Mouse (Mus musculus): ENCODE results near the gene Gch1. TPM values are rescaled to one million over a fixed set of nuclear protein-coding genes. Genes with fewer than 3 reads are reported as not detected.

The Gch1 gene
- polyA plus RNA-seq, 2 experiments, result 0.99 to 1.3 TPM

DNA sequence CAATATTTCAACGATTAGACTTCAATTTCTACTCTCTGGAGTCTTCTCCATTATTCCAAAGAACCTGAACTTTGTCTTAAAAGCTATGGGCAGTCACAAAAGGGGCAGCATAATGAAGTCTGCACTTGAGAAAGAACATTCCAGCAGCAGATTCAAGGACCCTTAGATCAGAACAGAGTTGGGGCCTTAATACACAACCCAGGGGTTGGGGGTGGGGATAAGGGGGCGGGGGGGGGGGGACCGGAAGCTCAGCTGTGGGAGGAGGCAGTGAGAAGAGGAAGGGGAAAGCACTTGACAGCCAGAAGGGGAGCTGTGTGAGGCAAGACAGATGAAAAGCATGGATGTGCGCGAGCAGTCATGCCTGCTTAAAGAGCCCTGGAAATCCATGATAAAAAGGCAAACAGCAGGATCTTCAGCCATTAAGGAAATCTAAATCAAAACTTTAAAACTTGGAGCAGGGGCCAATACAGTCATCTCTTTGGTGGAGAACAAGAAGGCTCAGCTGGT lies 27.2 kb downstream of the Gch1 start:
- H3K9me3 ChIP-seq (ENCODE audit: control insufficient read depth, low read length), result no peaks in the 10 kb centered on the region
- no peak for TF ChIP-seq POLR2A (IDR thresholded peaks at IDR 0.05; ENCODE audit: borderline replicate concordance, extremely low read depth, insufficient read depth, insufficient read length)
- no peak overlapping the region for H3K27ac ChIP-seq (replicated peaks; ENCODE audit: low read depth, low read length)
- 60% methylated on average over 5 of the region's 5 CpGs for WGBS
- no peak overlapping the region for H3K4me3 ChIP-seq (replicated peaks; ENCODE audit: low read length)
- H3K4me1 ChIP-seq (ENCODE audit: control insufficient read depth, insufficient read depth, low read length), result no peaks in the 10 kb centered on the region
- H3K36me3 ChIP-seq (ENCODE audit: control insufficient read depth, insufficient read depth, low read length), result no peaks in the 10 kb centered on the region
- H3K9ac ChIP-seq (ENCODE audit: low read depth, low read length, severe bottlenecking), result no peak overlapping the region
- DNase-seq (ENCODE audit: low spot score) (no peak), ATAC-seq (ENCODE audit: low FRiP score, low read depth) (no peak)
- no peak overlapping the region for H3K4me2 ChIP-seq (replicated peaks; ENCODE audit: low read depth, low read length, severe bottlenecking)
- no peaks in the 10 kb centered on the region for H3K27me3 ChIP-seq (ENCODE audit: control insufficient read depth, insufficient read depth, low read length)

DNA sequence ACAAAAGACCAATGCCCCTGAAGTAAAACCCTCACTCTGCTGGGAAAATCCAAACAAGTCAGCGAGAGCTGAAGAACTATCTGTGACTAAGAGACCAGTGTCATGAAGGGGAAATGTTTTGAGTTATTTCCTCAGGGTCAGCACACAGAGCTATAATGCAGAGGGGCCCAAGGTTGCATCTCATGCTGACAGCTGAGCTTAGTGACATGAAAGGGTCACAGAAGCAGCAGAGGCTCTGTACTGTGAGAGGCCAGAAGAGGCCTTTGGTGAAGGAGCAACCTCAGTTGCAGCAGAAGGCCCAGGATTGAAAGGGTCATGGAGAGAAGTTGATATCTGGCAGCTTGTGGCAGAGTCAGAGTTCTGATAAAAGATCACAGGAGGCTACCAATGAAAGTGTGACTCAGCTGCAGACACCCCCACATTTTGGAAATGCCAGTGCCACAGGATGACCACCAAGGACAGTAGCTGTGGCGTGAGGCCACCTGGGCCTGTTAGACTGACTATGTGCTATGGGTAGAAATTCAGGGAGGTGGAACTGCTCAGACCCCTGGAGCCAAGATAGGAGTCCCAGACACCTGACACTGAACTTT lies 29.1 kb downstream of the Gch1 start:
- Histone ChIP-seq H3K4me1 (ENCODE audit: control insufficient read depth, insufficient read depth, low read length) (no peaks in the 10 kb centered on the region), H3K9ac (ENCODE audit: low read depth, low read length, severe bottlenecking) (no peak overlapping the region), H3K27ac (replicated peaks; ENCODE audit: low read depth, low read length) (no peak overlapping the region), H3K36me3 (ENCODE audit: control insufficient read depth, insufficient read depth, low read length) (no peaks in the 10 kb centered on the region), H3K4me2 (replicated peaks; ENCODE audit: low read depth, low read length, severe bottlenecking) (no peak overlapping the region), H3K4me3 (replicated peaks; ENCODE audit: low read length) (no peak overlapping the region), H3K9me3 (ENCODE audit: control insufficient read depth, low read length) (no peaks in the 10 kb centered on the region), H3K27me3 (ENCODE audit: control insufficient read depth, insufficient read depth, low read length) (no peaks in the 10 kb centered on the region)
- no peak for TF ChIP-seq POLR2A (IDR thresholded peaks at IDR 0.05; ENCODE audit: borderline replicate concordance, extremely low read depth, insufficient read depth, insufficient read length)
- no peak for ATAC-seq (ENCODE audit: low FRiP score, low read depth)
- no peak for DNase-seq (ENCODE audit: low spot score)
- 75% methylated on average over 2 of the region's 2 CpGs for WGBS

DNA sequence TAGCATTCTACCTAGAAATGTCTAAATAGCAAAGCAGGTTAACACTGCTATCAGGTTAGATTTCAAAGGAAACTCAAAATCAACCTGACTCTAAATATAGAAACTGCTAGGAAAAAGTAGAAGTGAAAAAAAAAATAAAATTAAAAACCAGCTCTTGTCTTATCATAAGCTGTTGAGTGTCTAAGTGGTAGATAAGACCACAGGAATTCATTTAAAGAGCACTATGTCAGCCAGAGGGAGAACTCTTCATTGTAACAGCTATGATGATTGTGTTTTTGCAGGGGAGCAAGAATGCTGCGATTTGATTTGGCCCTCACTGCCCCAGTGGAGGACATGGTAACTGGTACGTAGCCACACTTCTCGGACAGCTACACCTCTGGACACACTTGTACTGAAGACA lies 34.9 kb downstream of the Gch1 start:
- WGBS, result 92% methylated on average over 3 of the region's 3 CpGs
- Histone ChIP-seq H3K4me2 (replicated peaks; ENCODE audit: low read depth, low read length, severe bottlenecking) (no peak overlapping the region), H3K4me3 (replicated peaks; ENCODE audit: low read length) (no peak overlapping the region), H3K27me3 (ENCODE audit: control insufficient read depth, insufficient read depth, low read length) (no peaks in the 10 kb centered on the region), H3K36me3 (ENCODE audit: control insufficient read depth, insufficient read depth, low read length) (no peaks in the 10 kb centered on the region), H3K4me1 (ENCODE audit: control insufficient read depth, insufficient read depth, low read length) (no peaks in the 10 kb centered on the region), H3K9me3 (ENCODE audit: control insufficient read depth, low read length) (no peaks in the 10 kb centered on the region), H3K27ac (replicated peaks; ENCODE audit: low read depth, low read length) (no peak overlapping the region), H3K9ac (ENCODE audit: low read depth, low read length, severe bottlenecking) (no peak overlapping the region)
- no peak for ATAC-seq (ENCODE audit: low FRiP score, low read depth)
- no peak for DNase-seq (ENCODE audit: low spot score)
- no peak for TF ChIP-seq POLR2A (IDR thresholded peaks at IDR 0.05; ENCODE audit: borderline replicate concordance, extremely low read depth, insufficient read depth, insufficient read length)

DNA sequence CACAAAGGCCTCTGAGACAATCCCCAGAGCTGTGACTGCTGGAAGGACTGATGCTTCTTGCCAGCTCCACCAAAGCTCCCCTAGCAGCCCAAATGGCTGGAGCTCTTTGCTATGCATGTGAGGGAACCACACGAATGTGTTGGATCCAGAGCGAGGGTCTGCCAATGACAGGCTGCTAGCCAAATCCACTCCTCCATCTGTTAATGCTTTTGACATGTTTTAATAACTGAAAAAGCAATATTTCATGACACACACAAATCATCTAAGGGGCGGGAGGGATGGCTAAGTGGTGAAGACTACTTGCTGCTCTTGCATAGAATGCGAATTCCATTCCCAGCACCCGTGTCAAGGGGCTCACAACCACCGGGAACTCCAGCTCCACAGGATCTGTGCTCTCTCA lies 37.9 kb downstream of the Gch1 start:
- no peaks in the 10 kb centered on the region for H3K27me3 ChIP-seq (ENCODE audit: control insufficient read depth, insufficient read depth, low read length)
- H3K36me3 ChIP-seq (ENCODE audit: control insufficient read depth, insufficient read depth, low read length), result no peaks in the 10 kb centered on the region
- H3K9me3 ChIP-seq (ENCODE audit: control insufficient read depth, low read length), result no peaks in the 10 kb centered on the region
- no peak overlapping the region for H3K4me3 ChIP-seq (replicated peaks; ENCODE audit: low read length)
- no peak overlapping the region for H3K9ac ChIP-seq (ENCODE audit: low read depth, low read length, severe bottlenecking)
- WGBS, result 85% methylated on average over 6 of the region's 6 CpGs
- ATAC-seq (ENCODE audit: low FRiP score, low read depth), result no peak
- no peak for DNase-seq (ENCODE audit: low spot score)
- H3K4me1 ChIP-seq (ENCODE audit: control insufficient read depth, insufficient read depth, low read length), result no peaks in the 10 kb centered on the region
- H3K27ac ChIP-seq (replicated peaks; ENCODE audit: low read depth, low read length), result no peak overlapping the region
- H3K4me2 ChIP-seq (replicated peaks; ENCODE audit: low read depth, low read length, severe bottlenecking), result no peak overlapping the region
- no peak for TF ChIP-seq POLR2A (IDR thresholded peaks at IDR 0.05; ENCODE audit: borderline replicate concordance, extremely low read depth, insufficient read depth, insufficient read length)

DNA sequence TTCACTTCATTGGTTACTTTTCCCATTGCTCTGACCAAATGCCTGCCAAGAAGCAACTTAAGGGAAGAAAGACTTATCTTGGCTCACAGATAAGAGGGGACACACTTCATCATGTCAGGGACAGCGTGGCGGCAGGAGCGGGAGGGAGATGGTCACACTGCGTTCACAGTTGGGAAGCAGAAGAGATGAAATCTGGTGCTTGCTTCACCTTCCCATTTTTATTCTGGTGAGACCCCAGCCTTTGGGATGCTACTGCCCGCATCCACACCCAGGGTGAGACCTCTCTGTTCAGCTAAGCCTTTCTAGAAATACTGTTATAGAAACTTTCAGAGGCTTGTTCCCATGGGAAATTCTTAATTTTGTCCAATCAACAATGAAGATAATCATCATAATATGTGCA lies 44.9 kb downstream of the Gch1 start:
- DNase-seq (ENCODE audit: low spot score) (no peak), ATAC-seq (ENCODE audit: low FRiP score, low read depth) (no peak)
- Histone ChIP-seq H3K27ac (replicated peaks; ENCODE audit: low read depth, low read length) (no peak overlapping the region), H3K36me3 (ENCODE audit: control insufficient read depth, insufficient read depth, low read length) (no peaks in the 10 kb centered on the region), H3K9me3 (ENCODE audit: control insufficient read depth, low read length) (no peaks in the 10 kb centered on the region), H3K4me1 (ENCODE audit: control insufficient read depth, insufficient read depth, low read length) (no peaks in the 10 kb centered on the region), H3K9ac (ENCODE audit: low read depth, low read length, severe bottlenecking) (no peak overlapping the region), H3K4me2 (replicated peaks; ENCODE audit: low read depth, low read length, severe bottlenecking) (no peak overlapping the region), H3K27me3 (ENCODE audit: control insufficient read depth, insufficient read depth, low read length) (no peaks in the 10 kb centered on the region), H3K4me3 (replicated peaks; ENCODE audit: low read length) (no peak overlapping the region)
- TF ChIP-seq POLR2A (IDR thresholded peaks at IDR 0.05; ENCODE audit: borderline replicate concordance, extremely low read depth, insufficient read depth, insufficient read length), result no peak
- 98% methylated on average over 5 of the region's 5 CpGs for WGBS

Data from limb, embryonic 14.5 days (tissue).